Mouse (Mus musculus): Measurements from ENCODE around the gene Polk.

The Polk gene

GRCm38 (mm10) chr13:96528776-96529175 lies 13.6 kb downstream of the Polk start:
- DNase-seq = no peak

- DNase-seq = no peak
Measured at GRCm38 (mm10) chr13:96527856-96528255, 14.5 kb downstream of the Polk start.

- no peak for DNase-seq
Measured at GRCm38 (mm10) chr13:96527022-96527421, 15.4 kb downstream of the Polk start.

- no peak for DNase-seq
Measured at GRCm38 (mm10) chr13:96521294-96521693, 21.1 kb downstream of the Polk start.

- DNase-seq = no peak
Measured at GRCm38 (mm10) chr13:96517335-96517734, 25.0 kb downstream of the Polk start.

GRCm38 (mm10) chr13:96516249-96516648 lies 26.1 kb downstream of the Polk start:
- DNase-seq = no peak

- no peak for DNase-seq
Measured at GRCm38 (mm10) chr13:96514154-96514942, 28.0 kb downstream of the Polk start.

GRCm38 (mm10) chr13:96511893-96512292 lies 30.5 kb downstream of the Polk start:
- no peak for DNase-seq

GRCm38 (mm10) chr13:96511262-96511661 lies 31.1 kb downstream of the Polk start:
- no peak for DNase-seq

GRCm38 (mm10) chr13:96510635-96511034 lies 31.7 kb downstream of the Polk start:
- peak; percentile 9 to 14 for DNase-seq

- DNase-seq = no peak
Measured at GRCm38 (mm10) chr13:96507541-96507940, 34.8 kb downstream of the Polk start.

GRCm38 (mm10) chr13:96506313-96506712 lies 36.1 kb downstream of the Polk start:
- DNase-seq = no peak

GRCm38 (mm10) chr13:96505661-96506060 lies 36.7 kb downstream of the Polk start:
- no peak for DNase-seq

- no peak for DNase-seq
Measured at GRCm38 (mm10) chr13:96499891-96500290, 42.5 kb downstream of the Polk start.

- DNase-seq = no peak
Measured at GRCm38 (mm10) chr13:96496630-96497029, 45.7 kb downstream of the Polk start.

- DNase-seq = no peak
Measured at GRCm38 (mm10) chr13:96490433-96490832, 51.9 kb downstream of the Polk start, which contains the start of gene Gm17622. Gm17622 (plus strand) TSS chr13:96490733.

- no peak for DNase-seq
Measured at GRCm38 (mm10) chr13:96487968-96488367, 54.4 kb downstream of the Polk start.

GRCm38 (mm10) chr13:96487230-96487629 lies 55.1 kb downstream of the Polk start:
- no peak for DNase-seq

GRCm38 (mm10) chr13:96478991-96479390 lies 63.4 kb downstream of the Polk start:
- no peak for DNase-seq

GRCm38 (mm10) chr13:96477226-96477625 lies 65.2 kb downstream of the Polk start:
- no peak for DNase-seq

GRCm38 (mm10) chr13:96470957-96471356 lies 71.4 kb downstream of the Polk start, which contains the start of gene Ankdd1b:
Ankdd1b (minus strand) TSS chr13:96471198.
- no peak for DNase-seq

- DNase-seq = no peak
Measured at GRCm38 (mm10) chr13:96470556-96470955, 71.8 kb downstream of the Polk start.

- DNase-seq = no peak
Measured at GRCm38 (mm10) chr13:96468678-96469077, 73.7 kb downstream of the Polk start.

- DNase-seq = no peak
Measured at GRCm38 (mm10) chr13:96465315-96465714, 77.1 kb downstream of the Polk start.

- DNase-seq = no peak
Measured at GRCm38 (mm10) chr13:96462644-96463043, 79.7 kb downstream of the Polk start.

Data from B cell, adult 2 months (primary cell).